Mouse (Mus musculus): Measurements from ENCODE around the gene Cog5. TPM values are rescaled to one million over a fixed set of nuclear protein-coding genes. Genes with fewer than 3 reads are reported as not detected.
A peak's percentile ranks its signal among the peaks of the same experiment; 100 is the strongest.

Gene Cog5
- polyA plus RNA-seq, 1 experiment from 2014 or later: 32.2 TPM

DNA sequence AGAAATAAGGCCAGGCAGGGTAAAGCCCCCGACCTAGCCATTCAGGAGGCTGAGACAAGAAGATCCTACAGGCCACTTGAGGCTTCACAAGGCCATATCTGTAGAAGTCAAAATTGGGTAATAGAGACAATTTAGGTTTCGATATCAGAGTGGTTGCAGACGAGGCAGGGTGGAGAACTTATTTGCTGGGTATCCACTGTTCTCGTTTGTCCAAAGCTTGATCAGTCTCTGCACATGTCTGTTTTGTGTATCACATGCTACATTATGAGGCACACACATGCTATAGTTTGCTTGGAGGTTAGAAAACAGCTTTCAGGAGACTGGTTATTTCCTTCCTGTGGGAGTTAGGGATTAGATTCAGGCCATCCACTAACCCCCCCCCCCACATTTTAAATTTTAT, 301.2 kb downstream of the Cog5 start:
- no peak overlapping the region for H3K27ac ChIP-seq
- H3K9me3 ChIP-seq: no peaks in the 10 kb centered on the region
- H3K27me3 ChIP-seq: no peaks in the 10 kb centered on the region
- WGBS: 90% methylated on average over 4 of the region's 4 CpGs
- H3K4me3 ChIP-seq: no peak overlapping the region
- ATAC-seq (ENCODE audit: low FRiP score): no peak
- H3K9ac ChIP-seq: no peak overlapping the region
- H3K4me1 ChIP-seq (replicated peaks): peaks cover 4% of the 10 kb centered on the region
- H3K4me2 ChIP-seq: no peak overlapping the region
- H3K36me3 ChIP-seq: no peaks in the 10 kb centered on the region; the same call in 1 of the 2 replicates

DNA sequence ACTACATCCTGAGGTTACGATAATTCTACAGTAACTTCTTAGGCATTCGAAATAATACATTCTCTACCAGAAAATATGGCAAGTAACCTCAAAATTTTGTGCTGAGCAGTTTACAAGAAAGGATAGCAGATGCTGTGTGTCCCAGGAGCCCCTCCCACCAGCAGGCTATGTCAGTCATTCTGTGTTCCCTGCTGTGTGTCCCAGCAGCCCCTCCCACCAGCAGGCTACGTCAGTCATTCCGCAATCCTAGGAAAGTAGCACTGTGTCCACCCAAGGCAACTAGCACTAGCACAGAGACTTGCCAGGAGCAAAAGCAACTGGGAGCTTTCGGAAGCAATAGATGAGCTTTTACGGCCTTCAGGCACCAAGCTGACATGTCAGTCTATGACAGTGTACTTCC, 309.4 kb downstream of the Cog5 start:
- Histone ChIP-seq H3K27me3 (no peaks in the 10 kb centered on the region), H3K27ac (no peak overlapping the region), H3K9ac (no peak overlapping the region), H3K4me1 (replicated peaks) (no peaks in the 10 kb centered on the region), H3K4me2 (no peak overlapping the region), H3K36me3 (peaks cover 18% of the 10 kb centered on the region), H3K9me3 (no peaks in the 10 kb centered on the region), H3K4me3 (no peak overlapping the region)
- WGBS: 77% methylated on average over 6 of the region's 6 CpGs
- ATAC-seq (ENCODE audit: low FRiP score): no peak

DNA sequence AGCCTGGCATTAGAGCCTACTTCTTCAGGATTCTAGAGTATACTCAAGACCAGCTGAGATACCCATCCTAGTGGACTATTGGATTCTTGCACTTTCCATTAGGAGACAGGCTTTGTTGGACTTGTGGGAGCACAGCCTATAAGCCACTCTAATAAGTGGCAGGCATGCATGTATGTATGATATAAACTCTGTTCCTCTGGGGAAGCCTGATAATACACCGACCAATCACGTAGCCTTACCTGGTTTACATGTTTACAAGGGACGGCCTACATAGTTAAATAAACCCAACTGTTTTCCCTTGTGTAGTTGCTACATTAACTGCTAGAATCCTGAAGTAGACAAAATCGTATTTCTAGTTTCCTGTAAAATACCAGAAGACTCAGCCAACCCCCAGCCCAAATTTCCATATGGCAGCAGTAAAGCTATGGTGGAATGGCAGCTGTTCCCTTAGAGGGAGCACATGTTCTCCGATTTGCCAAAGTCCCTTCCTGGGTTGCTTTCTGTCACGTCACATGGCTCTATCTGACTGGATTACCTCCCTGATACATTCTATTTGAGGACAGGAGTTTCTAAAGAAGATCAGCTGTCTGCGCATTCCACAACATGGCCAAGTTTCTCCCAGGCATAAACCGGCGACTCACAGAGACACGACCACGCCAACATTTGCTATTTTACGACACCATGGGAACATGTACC, 311.0 kb downstream of the Cog5 start:
- no peak for ATAC-seq (ENCODE audit: low FRiP score)
- Histone ChIP-seq H3K27me3 (no peaks in the 10 kb centered on the region), H3K4me2 (no peak overlapping the region), H3K27ac (no peak overlapping the region), H3K4me3 (no peak overlapping the region), H3K9ac (no peak overlapping the region), H3K4me1 (replicated peaks) (no peaks in the 10 kb centered on the region), H3K9me3 (no peaks in the 10 kb centered on the region), H3K36me3 (peaks cover 19% of the 10 kb centered on the region)
- 95% methylated on average over 12 of the region's 12 CpGs for WGBS

DNA sequence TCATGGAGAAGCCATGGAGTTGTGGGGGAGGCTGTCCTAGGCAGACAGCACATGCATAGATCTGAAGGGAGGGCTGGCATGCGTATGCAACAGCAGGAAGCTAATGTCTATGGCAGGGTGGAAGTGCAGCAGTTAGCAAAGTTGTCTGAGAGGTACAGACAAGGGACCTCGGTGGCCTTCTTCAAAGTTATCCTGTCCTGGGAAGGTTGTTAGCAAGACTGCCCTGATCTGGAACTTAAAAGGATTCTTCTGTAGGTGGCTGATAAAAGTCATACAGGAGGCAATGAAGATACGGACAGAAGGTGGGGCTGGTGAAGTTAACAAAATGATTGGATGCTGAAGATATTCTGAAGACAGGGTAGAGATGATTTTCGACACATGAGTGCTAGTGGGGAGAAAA, 311.7 kb downstream of the Cog5 start:
- H3K4me1 ChIP-seq (replicated peaks): no peaks in the 10 kb centered on the region
- H3K36me3 ChIP-seq: peaks cover 25% of the 10 kb centered on the region
- no peak for ATAC-seq (ENCODE audit: low FRiP score)
- 89% methylated on average over 4 of the region's 4 CpGs for WGBS
- no peaks in the 10 kb centered on the region for H3K27me3 ChIP-seq
- H3K9ac ChIP-seq: no peak overlapping the region
- no peaks in the 10 kb centered on the region for H3K9me3 ChIP-seq
- no peak overlapping the region for H3K4me3 ChIP-seq
- no peak overlapping the region for H3K27ac ChIP-seq
- H3K4me2 ChIP-seq: no peak overlapping the region

DNA sequence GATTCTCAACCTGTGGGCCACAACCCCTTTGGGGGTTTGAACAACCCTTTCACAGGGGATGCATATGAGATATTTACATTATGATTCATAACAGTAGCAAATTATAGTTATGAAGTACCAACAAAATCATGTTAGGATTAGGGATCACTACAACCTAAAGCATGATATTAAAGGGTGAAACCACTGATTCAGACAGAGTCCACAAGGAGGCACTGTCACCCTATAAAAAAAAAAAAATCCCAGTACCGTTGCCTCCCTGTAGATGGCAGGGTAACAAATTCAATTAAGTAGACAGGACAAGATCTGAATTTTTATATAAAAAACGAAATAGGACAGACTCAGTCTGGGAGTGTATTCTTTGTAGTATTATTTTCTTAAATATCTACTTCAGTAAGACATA, 312.9 kb downstream of the Cog5 start:
- H3K27ac ChIP-seq: no peak overlapping the region
- no peaks in the 10 kb centered on the region for H3K27me3 ChIP-seq
- H3K9me3 ChIP-seq: no peaks in the 10 kb centered on the region
- 4% methylated on average over 2 of the region's 2 CpGs for WGBS
- no peak overlapping the region for H3K9ac ChIP-seq
- H3K4me1 ChIP-seq (replicated peaks): no peaks in the 10 kb centered on the region
- ATAC-seq (ENCODE audit: low FRiP score): peak; percentile 47
- no peak overlapping the region for H3K4me3 ChIP-seq
- peaks cover 27% of the 10 kb centered on the region for H3K36me3 ChIP-seq
- no peak overlapping the region for H3K4me2 ChIP-seq

DNA sequence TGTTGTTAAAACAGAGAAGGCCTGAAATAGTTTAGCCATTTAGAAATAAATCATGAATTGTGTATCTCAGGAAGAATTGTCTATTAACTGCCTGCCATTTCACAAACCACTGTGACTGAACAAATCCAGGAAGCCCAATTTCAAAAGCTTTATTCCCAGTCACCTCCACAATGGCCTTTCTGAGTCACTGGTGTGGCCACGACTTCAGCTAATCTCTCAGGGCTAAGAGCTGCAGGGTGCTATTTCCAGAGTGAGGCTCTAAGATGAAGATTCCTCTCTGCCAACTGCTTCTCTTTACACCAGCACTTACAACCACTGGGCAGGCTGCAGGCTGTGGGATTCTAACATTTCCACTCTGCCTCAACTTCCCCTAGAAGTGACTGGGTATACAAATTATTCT, 314.4 kb downstream of the Cog5 start:
- Histone ChIP-seq H3K4me2 (no peak overlapping the region), H3K27me3 (no peaks in the 10 kb centered on the region), H3K4me3 (no peak overlapping the region), H3K9me3 (no peaks in the 10 kb centered on the region), H3K27ac (no peak overlapping the region), H3K36me3 (peaks cover 20% of the 10 kb centered on the region), H3K4me1 (replicated peaks) (peaks cover 7% of the 10 kb centered on the region), H3K9ac (no peak overlapping the region)
- ATAC-seq (ENCODE audit: low FRiP score): no peak
- WGBS: 19% methylated on average over 1 of the region's 1 CpGs

DNA sequence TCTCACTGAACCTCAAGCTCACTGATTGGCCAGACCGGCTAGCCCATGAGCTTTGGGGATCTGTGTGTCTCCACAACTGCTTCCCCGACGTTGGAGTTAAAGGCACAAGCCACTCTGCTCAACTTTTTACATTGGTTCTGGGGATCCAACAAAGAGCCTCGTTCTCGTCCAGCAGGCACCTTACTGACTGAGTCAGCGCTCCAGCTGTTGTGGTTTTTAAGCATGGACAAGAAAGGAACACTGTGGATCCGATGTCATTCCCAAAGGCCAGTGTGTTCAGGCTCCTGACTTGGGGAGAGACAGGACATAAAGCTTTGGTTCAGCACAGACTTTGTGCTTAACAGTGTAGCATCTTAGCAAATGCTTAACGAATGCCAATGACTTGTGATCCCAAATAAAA, 316.9 kb downstream of the Cog5 start:
- no peak overlapping the region for H3K27ac ChIP-seq
- no peaks in the 10 kb centered on the region for H3K9me3 ChIP-seq
- H3K4me2 ChIP-seq: no peak overlapping the region
- 93% methylated on average over 8 of the region's 8 CpGs for WGBS
- H3K27me3 ChIP-seq: no peaks in the 10 kb centered on the region
- H3K4me3 ChIP-seq: no peak overlapping the region
- H3K36me3 ChIP-seq: peaks cover 11% of the 10 kb centered on the region
- H3K9ac ChIP-seq: no peak overlapping the region
- ATAC-seq (ENCODE audit: low FRiP score): no peak
- peaks cover 8% of the 10 kb centered on the region for H3K4me1 ChIP-seq (replicated peaks)

DNA sequence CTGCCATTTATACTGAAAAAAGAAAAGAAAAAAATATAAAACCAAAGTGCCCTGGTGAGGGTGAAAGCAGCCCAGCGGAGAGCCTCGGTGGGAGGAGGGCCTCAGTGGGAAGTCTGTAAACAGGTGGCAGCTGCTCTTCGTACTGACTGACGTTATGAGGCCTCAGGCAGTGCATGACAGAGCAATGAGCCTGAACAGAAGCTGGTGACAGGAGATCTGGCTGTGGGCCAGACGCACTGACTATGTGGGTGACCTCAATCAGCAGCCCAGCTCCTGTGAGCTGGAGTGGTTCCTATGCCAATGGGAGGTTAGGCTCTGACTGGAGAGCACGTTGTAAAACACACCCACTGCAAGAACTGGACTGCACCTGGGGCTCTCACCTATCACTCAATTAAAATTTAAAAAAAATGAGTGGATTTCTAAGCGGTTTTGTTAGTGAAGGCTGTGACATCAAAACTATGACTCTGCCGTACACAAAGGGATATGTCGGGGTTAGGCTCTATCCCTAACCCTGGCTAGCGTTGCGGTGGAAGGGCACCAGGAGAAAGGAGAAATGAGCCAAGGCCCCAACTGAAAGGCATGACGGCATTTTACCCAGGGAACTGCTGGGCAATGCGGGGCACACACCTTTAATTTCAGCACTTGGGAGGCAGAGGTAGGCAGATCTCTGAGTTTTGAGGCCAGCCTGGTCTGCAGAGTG, 319.0 kb downstream of the Cog5 start:
- Histone ChIP-seq H3K4me1 (replicated peaks) (peaks cover 12% of the 10 kb centered on the region), H3K36me3 (peaks cover 10% of the 10 kb centered on the region), H3K9ac (no peak overlapping the region), H3K27me3 (no peaks in the 10 kb centered on the region), H3K27ac (0 out of 2 replicates have a peak overlapping the region, but pooled peaks have one; percentile 18), H3K4me3 (no peak overlapping the region), H3K4me2 (no peak overlapping the region), H3K9me3 (no peaks in the 10 kb centered on the region)
- WGBS: 57% methylated on average over 13 of the region's 13 CpGs
- ATAC-seq (ENCODE audit: low FRiP score): peak; percentile 90

DNA sequence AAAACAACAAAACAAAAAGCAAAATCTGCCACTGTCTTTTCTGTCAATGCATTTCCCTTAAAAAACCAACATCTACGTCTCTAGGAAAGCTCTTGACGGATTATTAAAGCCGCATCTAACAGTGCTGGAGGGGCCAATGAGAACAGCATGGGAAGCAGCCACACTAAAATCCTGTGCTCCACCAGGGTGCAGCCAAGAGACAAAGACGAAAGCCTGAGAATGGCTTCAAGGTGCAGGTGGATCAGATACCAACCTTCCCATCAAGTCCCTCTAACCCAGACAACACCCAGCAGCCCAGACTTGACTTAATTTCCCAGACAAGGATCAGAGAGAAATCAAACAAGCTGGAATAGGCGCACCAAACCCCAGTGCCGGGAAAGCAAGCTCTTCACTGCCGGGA, 321.9 kb downstream of the Cog5 start:
- no peak for ATAC-seq (ENCODE audit: low FRiP score)
- Histone ChIP-seq H3K27ac (no peak overlapping the region; the same call in 1 of the 2 replicates), H3K36me3 (peaks cover 2% of the 10 kb centered on the region), H3K4me1 (replicated peaks) (peaks cover 12% of the 10 kb centered on the region), H3K9me3 (no peaks in the 10 kb centered on the region), H3K9ac (no peak overlapping the region), H3K4me2 (no peak overlapping the region), H3K27me3 (no peaks in the 10 kb centered on the region), H3K4me3 (no peak overlapping the region)
- WGBS: 68% methylated on average over 7 of the region's 7 CpGs

DNA sequence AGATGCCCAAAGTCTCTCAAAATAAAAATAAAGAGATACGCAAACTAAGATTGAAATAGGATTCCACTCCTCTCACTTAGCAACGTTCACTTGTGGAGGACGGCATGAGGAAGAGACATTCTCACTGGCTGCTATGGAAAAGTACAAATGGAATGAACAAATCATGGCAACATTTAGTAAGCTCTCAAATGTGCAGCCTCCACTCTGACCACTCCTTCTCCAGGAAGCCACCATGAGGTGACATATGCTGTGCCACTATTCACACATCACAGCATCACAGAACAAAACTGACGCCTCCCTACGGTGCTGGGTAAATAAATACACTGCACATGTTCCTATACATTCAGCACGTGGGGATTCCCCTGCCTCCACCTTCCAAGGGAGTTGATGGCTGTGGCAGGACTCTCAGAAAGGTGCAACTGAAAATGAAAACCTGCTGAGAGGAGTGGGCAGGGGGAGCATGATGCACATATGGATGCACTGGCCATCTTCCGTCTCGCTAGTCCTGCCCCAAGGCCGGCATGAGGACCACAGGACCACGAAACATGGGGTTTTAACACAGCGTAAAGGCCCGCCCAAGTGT, 323.0 kb downstream of the Cog5 start:
- H3K36me3 ChIP-seq: no peaks in the 10 kb centered on the region
- no peak overlapping the region for H3K4me3 ChIP-seq
- no peak overlapping the region for H3K9ac ChIP-seq
- no peak for ATAC-seq (ENCODE audit: low FRiP score)
- H3K27me3 ChIP-seq: no peaks in the 10 kb centered on the region
- H3K4me2 ChIP-seq: no peak overlapping the region
- WGBS: 62% methylated on average over 12 of the region's 12 CpGs
- peaks cover 12% of the 10 kb centered on the region for H3K4me1 ChIP-seq (replicated peaks)
- no peak overlapping the region for H3K27ac ChIP-seq
- H3K9me3 ChIP-seq: no peaks in the 10 kb centered on the region

DNA sequence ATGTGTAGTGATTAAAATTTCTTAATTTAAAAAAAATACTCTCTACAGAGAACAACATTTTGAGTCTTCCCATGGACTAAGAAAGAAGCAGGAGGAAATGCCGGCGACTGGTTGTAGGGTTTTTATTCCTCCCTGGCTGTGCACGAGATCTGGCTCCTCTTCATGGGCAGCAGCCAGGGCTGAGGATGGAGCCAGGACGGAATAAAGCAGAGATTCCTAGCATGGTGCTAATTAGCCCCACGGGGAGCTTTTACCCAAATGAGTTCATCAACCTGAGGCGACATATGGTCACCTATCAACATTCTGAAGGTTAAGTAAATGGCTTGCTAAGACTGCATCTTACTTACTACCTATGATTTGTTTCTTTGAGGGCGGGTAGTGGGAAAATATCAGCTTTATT, 328.6 kb downstream of the Cog5 start:
- 62% methylated on average over 7 of the region's 7 CpGs for WGBS

DNA sequence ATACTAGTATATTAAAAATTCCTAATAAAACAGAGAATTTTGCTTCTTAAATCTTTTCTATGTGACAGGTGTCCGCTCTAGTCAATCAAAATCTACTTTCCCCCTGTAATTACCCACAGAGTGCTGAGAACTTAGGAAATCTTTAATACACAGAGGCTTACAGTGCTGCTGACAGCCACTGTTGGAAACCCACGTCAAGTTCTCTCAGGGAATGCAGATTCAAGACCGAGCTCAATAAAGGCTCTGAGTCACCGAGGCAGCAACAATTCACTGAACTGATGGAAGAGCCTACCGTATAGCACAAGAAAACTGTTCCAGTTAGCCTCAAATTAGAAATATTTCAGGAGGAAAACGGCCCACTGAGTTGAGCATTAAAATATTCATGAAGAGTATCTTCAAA, 329.1 kb downstream of the Cog5 start:
- ATAC-seq (ENCODE audit: low FRiP score): no peak
- WGBS: 66% methylated on average over 6 of the region's 6 CpGs

More for the DNA sequence above, 328.6 kb downstream of the Cog5 start:
- no peak for ATAC-seq (ENCODE audit: low FRiP score)
- Histone ChIP-seq H3K27ac (no peak overlapping the region), H3K4me2 (no peak overlapping the region), H3K27me3 (no peaks in the 10 kb centered on the region), H3K4me3 (no peak overlapping the region), H3K9me3 (no peaks in the 10 kb centered on the region), H3K4me1 (replicated peaks) (peaks cover 11% of the 10 kb centered on the region; the same call in 1 of the 2 replicates), H3K36me3 (peaks cover 2% of the 10 kb centered on the region), H3K9ac (no peak overlapping the region)

More for the DNA sequence above, 329.1 kb downstream of the Cog5 start:
- peaks cover 2% of the 10 kb centered on the region for H3K36me3 ChIP-seq
- no peaks in the 10 kb centered on the region for H3K9me3 ChIP-seq
- peaks cover 11% of the 10 kb centered on the region; the same call in 1 of the 2 replicates for H3K4me1 ChIP-seq (replicated peaks)
- no peaks in the 10 kb centered on the region for H3K27me3 ChIP-seq
- no peak overlapping the region for H3K27ac ChIP-seq
- no peak overlapping the region for H3K9ac ChIP-seq
- no peak overlapping the region for H3K4me2 ChIP-seq
- no peak overlapping the region for H3K4me3 ChIP-seq

Measured in hindbrain, embryonic 13.5 days (tissue).